Mouse (Mus musculus): Measurements from ENCODE around the gene H2-Oa.
A peak's percentile ranks its signal among the peaks of the same experiment; 100 is the strongest.
"Not testable (repeated sequence)": the region's sequence is repeated elsewhere in the genome, so short reads cannot be mapped to it uniquely, and the experiment has no call there.

The H2-Oa gene

GRCm38 (mm10) chr17:34123111-34123510, 31.0 kb downstream of the H2-Oa start:
- DNase-seq, result no peak

- DNase-seq, result no peak
These were observed 31.4 kb downstream of the H2-Oa start for GRCm38 (mm10) chr17:34123518-34123917.

- DNase-seq, result no peak
These were observed 32.5 kb downstream of the H2-Oa start for GRCm38 (mm10) chr17:34124649-34125048.

GRCm38 (mm10) chr17:34126826-34127420, 34.8 kb downstream of the H2-Oa start:
- no peak for DNase-seq

- DNase-seq, result peak; percentile 78 to 82
These were observed 35.3 kb downstream of the H2-Oa start for GRCm38 (mm10) chr17:34127475-34127874.

- no peak for DNase-seq
These were observed 36.3 kb downstream of the H2-Oa start for GRCm38 (mm10) chr17:34128264-34128937.

- DNase-seq, result peak in 1 of 2 experiments; percentile 29
These were observed 37.0 kb downstream of the H2-Oa start for GRCm38 (mm10) chr17:34128944-34129791.

- no peak for DNase-seq
These were observed 38.2 kb downstream of the H2-Oa start for GRCm38 (mm10) chr17:34130073-34130947.

GRCm38 (mm10) chr17:34131911-34132310, 39.8 kb downstream of the H2-Oa start:
- no peak for DNase-seq

GRCm38 (mm10) chr17:34133289-34133688, 41.1 kb downstream of the H2-Oa start:
- DNase-seq, result peak in 1 of 2 experiments; percentile 48

GRCm38 (mm10) chr17:34134451-34134850, 42.3 kb downstream of the H2-Oa start:
- no peak for DNase-seq

GRCm38 (mm10) chr17:34135297-34136224, 43.4 kb downstream of the H2-Oa start:
- DNase-seq, result peak; percentile 95 to 98

- DNase-seq, result no peak
These were observed 45.5 kb downstream of the H2-Oa start for GRCm38 (mm10) chr17:34137601-34138000.

GRCm38 (mm10) chr17:34138655-34139054, 46.5 kb downstream of the H2-Oa start:
- no peak for DNase-seq

GRCm38 (mm10) chr17:34139416-34139815, 47.3 kb downstream of the H2-Oa start:
- DNase-seq, result no peak

GRCm38 (mm10) chr17:34140240-34140639, 48.1 kb downstream of the H2-Oa start:
- DNase-seq, result no peak

- DNase-seq, result no peak
These were observed 49.3 kb downstream of the H2-Oa start for GRCm38 (mm10) chr17:34141448-34141847.

GRCm38 (mm10) chr17:34142456-34143010, 50.4 kb downstream of the H2-Oa start:
- DNase-seq, result no peak

- DNase-seq, result peak; percentile 92 to 94
These were observed 50.9 kb downstream of the H2-Oa start, which contains the start of gene H2-DMb2 for GRCm38 (mm10) chr17:34143033-34143432. TSS of gene H2-DMb2 (plus strand) at chr17:34143307.

GRCm38 (mm10) chr17:34143461-34143860, 51.3 kb downstream of the H2-Oa start:
- DNase-seq, result no peak

GRCm38 (mm10) chr17:34144221-34144620, 52.1 kb downstream of the H2-Oa start:
- not testable (repeated sequence) for DNase-seq

Measured in spleen, adult 18-20 months (tissue).